Mouse (Mus musculus): Measurements from ENCODE around the gene Ptprd. TPM values are rescaled to one million over a fixed set of nuclear protein-coding genes. Genes with fewer than 3 reads are reported as not detected.

Ptprd gene
- polyA plus RNA-seq, 1 experiment from 2014 or later: not detected

- WGBS (ENCODE audit: missing documents): 84% methylated on average over 3 of the region's 3 CpGs
- Histone ChIP-seq H3K27ac (no peak overlapping the region), H3K4me3 (ENCODE audit: inconsistent target) (no peak overlapping the region), H3K79me2 (ENCODE audit: inconsistent target) (no peaks in the 10 kb centered on the region), H3K36me3 (ENCODE audit: inconsistent target) (no peaks in the 10 kb centered on the region)
Measured at GRCm38 (mm10) chr4:76297375-76297774, 1914.4 kb downstream of the Ptprd start.

- Histone ChIP-seq H3K27ac (no peak overlapping the region), H3K79me2 (ENCODE audit: inconsistent target) (no peaks in the 10 kb centered on the region), H3K36me3 (ENCODE audit: inconsistent target) (no peaks in the 10 kb centered on the region), H3K4me3 (ENCODE audit: inconsistent target) (no peak overlapping the region)
- WGBS (ENCODE audit: missing documents): 90% methylated on average over 8 of the region's 8 CpGs
Measured at GRCm38 (mm10) chr4:76292733-76293357, 1918.9 kb downstream of the Ptprd start.

- WGBS (ENCODE audit: missing documents): 92% methylated on average over 1 of the region's 1 CpGs
- Histone ChIP-seq H3K27ac (no peak overlapping the region), H3K79me2 (ENCODE audit: inconsistent target) (no peaks in the 10 kb centered on the region), H3K36me3 (ENCODE audit: inconsistent target) (no peaks in the 10 kb centered on the region), H3K4me3 (ENCODE audit: inconsistent target) (no peak overlapping the region)
Measured at GRCm38 (mm10) chr4:76290484-76290818, 1921.3 kb downstream of the Ptprd start.

- 85% methylated on average over 12 of the region's 12 CpGs for WGBS (ENCODE audit: missing documents)
- H3K79me2 ChIP-seq (ENCODE audit: inconsistent target): no peaks in the 10 kb centered on the region
- H3K27ac ChIP-seq: no peak overlapping the region
- H3K4me3 ChIP-seq (ENCODE audit: inconsistent target): no peak overlapping the region
- H3K36me3 ChIP-seq (ENCODE audit: inconsistent target): no peaks in the 10 kb centered on the region
Measured at GRCm38 (mm10) chr4:76289612-76290483, 1921.9 kb downstream of the Ptprd start.

GRCm38 (mm10) chr4:76286016-76286415, 1925.7 kb downstream of the Ptprd start:
- no peaks in the 10 kb centered on the region for H3K79me2 ChIP-seq (ENCODE audit: inconsistent target)
- no peaks in the 10 kb centered on the region for H3K36me3 ChIP-seq (ENCODE audit: inconsistent target)
- no peak overlapping the region for H3K27ac ChIP-seq
- 74% methylated on average over 2 of the region's 2 CpGs for WGBS (ENCODE audit: missing documents)
- H3K4me3 ChIP-seq (ENCODE audit: inconsistent target): no peak overlapping the region

- WGBS (ENCODE audit: missing documents): 73% methylated on average over 4 of the region's 4 CpGs
- H3K79me2 ChIP-seq (ENCODE audit: inconsistent target): no peaks in the 10 kb centered on the region
- H3K4me3 ChIP-seq (ENCODE audit: inconsistent target): no peak overlapping the region
- no peaks in the 10 kb centered on the region for H3K36me3 ChIP-seq (ENCODE audit: inconsistent target)
- no peak overlapping the region for H3K27ac ChIP-seq
Measured at GRCm38 (mm10) chr4:76282886-76283285, 1928.9 kb downstream of the Ptprd start.

- Histone ChIP-seq H3K27ac (no peak overlapping the region), H3K4me3 (ENCODE audit: inconsistent target) (no peak overlapping the region), H3K36me3 (ENCODE audit: inconsistent target) (no peaks in the 10 kb centered on the region), H3K79me2 (ENCODE audit: inconsistent target) (no peaks in the 10 kb centered on the region)
- 73% methylated on average over 4 of the region's 4 CpGs for WGBS (ENCODE audit: missing documents)
Measured at GRCm38 (mm10) chr4:76262727-76263126, 1949.0 kb downstream of the Ptprd start.

GRCm38 (mm10) chr4:76260686-76261085, 1951.1 kb downstream of the Ptprd start:
- Histone ChIP-seq H3K4me3 (ENCODE audit: inconsistent target) (no peak overlapping the region), H3K79me2 (ENCODE audit: inconsistent target) (no peaks in the 10 kb centered on the region), H3K36me3 (ENCODE audit: inconsistent target) (no peaks in the 10 kb centered on the region), H3K27ac (no peak overlapping the region)
- WGBS (ENCODE audit: missing documents): 92% methylated on average over 1 of the region's 1 CpGs

- Histone ChIP-seq H3K79me2 (ENCODE audit: inconsistent target) (no peaks in the 10 kb centered on the region), H3K4me3 (ENCODE audit: inconsistent target) (no peak overlapping the region), H3K36me3 (ENCODE audit: inconsistent target) (no peaks in the 10 kb centered on the region), H3K27ac (no peak overlapping the region)
- WGBS (ENCODE audit: missing documents): 63% methylated on average over 3 of the region's 3 CpGs
Measured at GRCm38 (mm10) chr4:76260286-76260685, 1951.5 kb downstream of the Ptprd start.

GRCm38 (mm10) chr4:76259636-76260035, 1952.1 kb downstream of the Ptprd start:
- H3K79me2 ChIP-seq (ENCODE audit: inconsistent target): no peaks in the 10 kb centered on the region
- WGBS (ENCODE audit: missing documents): 81% methylated on average over 2 of the region's 2 CpGs
- H3K36me3 ChIP-seq (ENCODE audit: inconsistent target): no peaks in the 10 kb centered on the region
- H3K27ac ChIP-seq: no peak overlapping the region
- no peak overlapping the region for H3K4me3 ChIP-seq (ENCODE audit: inconsistent target)

- H3K4me3 ChIP-seq (ENCODE audit: inconsistent target): no peak overlapping the region
- H3K27ac ChIP-seq: no peak overlapping the region
- H3K36me3 ChIP-seq (ENCODE audit: inconsistent target): no peaks in the 10 kb centered on the region
- no peaks in the 10 kb centered on the region for H3K79me2 ChIP-seq (ENCODE audit: inconsistent target)
- 84% methylated on average over 6 of the region's 6 CpGs for WGBS (ENCODE audit: missing documents)
Measured at GRCm38 (mm10) chr4:76244371-76244770, 1967.4 kb downstream of the Ptprd start.

GRCm38 (mm10) chr4:76241542-76241941, 1970.2 kb downstream of the Ptprd start:
- Histone ChIP-seq H3K27ac (no peak overlapping the region), H3K79me2 (ENCODE audit: inconsistent target) (no peaks in the 10 kb centered on the region), H3K4me3 (ENCODE audit: inconsistent target) (no peak overlapping the region), H3K36me3 (ENCODE audit: inconsistent target) (no peaks in the 10 kb centered on the region)

- Histone ChIP-seq H3K27ac (no peak overlapping the region), H3K79me2 (ENCODE audit: inconsistent target) (no peaks in the 10 kb centered on the region), H3K4me3 (ENCODE audit: inconsistent target) (no peak overlapping the region), H3K36me3 (ENCODE audit: inconsistent target) (no peaks in the 10 kb centered on the region)
- WGBS (ENCODE audit: missing documents): 70% methylated on average over 3 of the region's 3 CpGs
Measured at GRCm38 (mm10) chr4:76241140-76241539, 1970.6 kb downstream of the Ptprd start.

GRCm38 (mm10) chr4:76239063-76239462, 1972.7 kb downstream of the Ptprd start:
- WGBS (ENCODE audit: missing documents): 77% methylated on average over 5 of the region's 5 CpGs
- Histone ChIP-seq H3K27ac (no peak overlapping the region), H3K79me2 (ENCODE audit: inconsistent target) (no peaks in the 10 kb centered on the region), H3K4me3 (ENCODE audit: inconsistent target) (no peak overlapping the region), H3K36me3 (ENCODE audit: inconsistent target) (no peaks in the 10 kb centered on the region)

- no peak overlapping the region for H3K27ac ChIP-seq
- 89% methylated on average over 5 of the region's 5 CpGs for whole genome bisulfite sequencing (ENCODE audit: missing documents)
- no peak overlapping the region for H3K4me3 ChIP-seq (ENCODE audit: inconsistent target)
- no peaks in the 10 kb centered on the region for H3K36me3 ChIP-seq (ENCODE audit: inconsistent target)
- no peaks in the 10 kb centered on the region for H3K79me2 ChIP-seq (ENCODE audit: inconsistent target)
Measured at GRCm38 (mm10) chr4:76238577-76238976, 1973.2 kb downstream of the Ptprd start.
